Mouse (Mus musculus) hindbrain, postnatal 0 days (tissue): Measurements from ENCODE around the gene Repin1. TPM values are rescaled to one million over a fixed set of nuclear protein-coding genes. Genes with fewer than 3 reads are reported as not detected.
A peak's percentile ranks its signal among the peaks of the same experiment; 100 is the strongest.

Experiments used
- ATAC-seq: fragments of 200-750 bp; cut with Nextera tagmentation; 2 replicates; pipeline ENCODE4 v1.8.0; 2017; ENCODE audit warnings: mild to moderate bottlenecking, moderate TSS enrichment, moderate library complexity
- DNase-seq: peaks from one replicate; pipeline ENCODE4 v3.0.0-alpha.2; 2015; ENCODE audit warnings: low spot score
- H3K27ac ChIP-seq: fragments of 300-500 bp; sonication (generic); 2 replicates; pipeline ENCODE4 v1.5.1; 2014; ENCODE audit warnings: mild to moderate bottlenecking
- H3K27me3 ChIP-seq: fragments of 300-500 bp; sonication (generic); 2 replicates; pipeline ENCODE4 v1.6.1; 2014; ENCODE audit warnings: low read length, mixed read lengths; ENCODE audit not compliant: insufficient read depth
- H3K36me3 ChIP-seq: fragments of 300-500 bp; sonication (generic); 2 replicates; pipeline ENCODE4 v1.6.1; 2014; ENCODE audit warnings: low read length, mixed read lengths; ENCODE audit not compliant: insufficient read depth
- H3K4me1 ChIP-seq: fragments of 300-500 bp; sonication (generic); 2 replicates; pipeline ENCODE4 v1.6.1; 2014; ENCODE audit warnings: antibody characterized with exemption, low read length, mixed read lengths; ENCODE audit not compliant: insufficient read depth
- H3K4me2 ChIP-seq: fragments of 300-500 bp; sonication (generic); 2 replicates; pipeline ENCODE4 v1.6.1; 2014; ENCODE audit warnings: low read depth, mild to moderate bottlenecking, low read length, moderate library complexity, mixed read lengths
- H3K4me3 ChIP-seq: fragments of 300-500 bp; sonication (generic); 2 replicates; pipeline ENCODE4 v1.5.1; 2014; ENCODE audit warnings: low read length
- H3K9ac ChIP-seq: fragments of 300-500 bp; sonication (generic); replicated peaks from 2 replicates; pipeline ENCODE4 v1.6.1; 2014; ENCODE audit warnings: mild to moderate bottlenecking, low read length, moderate library complexity, mixed read lengths
- H3K9me3 ChIP-seq: fragments of 300-500 bp; sonication (generic); 2 replicates; pipeline ENCODE4 v1.6.1; 2016; ENCODE audit warnings: low read length, mixed read lengths
- CTCF ChIP-seq: IDR thresholded peaks from 2 replicates; pipeline ENCODE4 v1.5.1; 2016; ENCODE audit warnings: antibody characterized with exemption, control low read depth, low read depth
- WGBS: fragments of 180-500 bp; shearing (Covaris S2); extraction: QIAGEN DNeasy Blood & Tissue Kit; methylation state at CpG from one replicate; pipeline ENCODE4 v1.1.7; 2014; 5-methylcytosine and 5-hydroxymethylcytosine counted together
- polyA plus RNA-seq: library from polyadenylated mRNA; unstranded; fragments of >200 nt; fragmentation: Nextera tagmentation; extraction: Ambion mirVana; gene quantifications from 2 replicates; pipeline ENCODE4 v1.2.1, GENCODE M21; 2015
- total RNA-seq: library from RNA; depleted of rRNA; stranded (reverse); fragments of >200 nt; gene quantifications from 2 replicates; pipeline ENCODE4 v1.2.3, GENCODE M21; 2014; rRNA removed

Gene Repin1
- total RNA-seq (83.1 and 86.9 TPM in 2 replicates), polyA plus RNA-seq (40.6 and 41.2 TPM in 2 replicates)

- ATAC-seq (peak; percentile 95), DNase-seq (peak; percentile 96)
- 3% methylated on average over 44 of the region's 45 CpGs for WGBS
- peaks cover 24% of the 10 kb centered on the region for H3K36me3 ChIP-seq
- peak within 1 kb of the TSS; percentile 93 for H3K9ac ChIP-seq
- no peaks in the 10 kb centered on the region for H3K27me3 ChIP-seq
- peak within 1 kb of the TSS; percentile 85 for H3K4me2 ChIP-seq
- peaks cover 10% of the 10 kb centered on the region; the same call in 1 of the 2 replicates for H3K4me1 ChIP-seq
- TF ChIP-seq CTCF: peak; percentile 66
- peak within 1 kb of the TSS; percentile 69 for H3K4me3 ChIP-seq
- H3K9me3 ChIP-seq: 0 out of 2 replicates have a peak, but pooled peaks cover 3% of the 10 kb centered on the region
- H3K27ac ChIP-seq: peak within 1 kb of the TSS; percentile 98
Measured at GRCm38 (mm10) chr6:48593158-48594042, at the start of gene Repin1, which contains the start of gene Gm44965. Gene Repin1 (plus strand): TSS chr6:48593883. Gene Gm44965 (plus strand): TSS chr6:48593941.

DNA sequence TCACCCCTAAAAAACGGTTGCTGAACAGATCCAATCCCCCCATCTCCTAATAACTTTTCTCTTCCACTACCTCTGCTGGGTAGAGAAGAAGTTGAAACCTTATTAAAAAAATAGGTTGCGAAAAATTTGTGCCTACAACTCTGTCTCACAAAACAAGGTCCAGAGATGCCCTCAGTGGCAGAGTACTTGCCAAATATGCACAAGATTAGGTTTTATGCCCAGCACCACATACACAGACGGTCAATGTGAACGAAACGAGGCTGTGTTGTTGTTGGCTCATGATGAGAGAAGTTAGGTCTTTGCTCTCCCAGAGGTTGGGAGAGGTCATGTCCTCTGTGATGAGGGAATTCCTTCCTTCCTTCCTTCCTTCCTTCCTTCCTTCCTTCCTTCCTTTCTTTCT is 48.4 kb upstream of the Repin1 start:
- DNase-seq (no peak), ATAC-seq (no peak)
- H3K9me3 ChIP-seq: no peaks in the 10 kb centered on the region
- no peak overlapping the region for H3K4me3 ChIP-seq
- 74% methylated on average over 5 of the region's 5 CpGs for WGBS
- H3K36me3 ChIP-seq: peaks cover 14% of the 10 kb centered on the region; the same call in 1 of the 2 replicates
- no peak overlapping the region for H3K27ac ChIP-seq
- H3K9ac ChIP-seq: no peak overlapping the region
- no peaks in the 10 kb centered on the region for H3K27me3 ChIP-seq
- H3K4me1 ChIP-seq: no peaks in the 10 kb centered on the region
- H3K4me2 ChIP-seq: no peak overlapping the region
- TF ChIP-seq CTCF: no peak

- no peak overlapping the region for H3K9ac ChIP-seq
- H3K27me3 ChIP-seq: no peaks in the 10 kb centered on the region
- H3K4me3 ChIP-seq: no peak overlapping the region
- ATAC-seq (no peak), DNase-seq (peak; percentile 68)
- no peak overlapping the region for H3K4me2 ChIP-seq
- peaks cover 5% of the 10 kb centered on the region; the same call in 1 of the 2 replicates for H3K36me3 ChIP-seq
- TF ChIP-seq CTCF: peak; percentile 87
- 41% methylated on average over 1 of the region's 1 CpGs for WGBS
- no peaks in the 10 kb centered on the region for H3K9me3 ChIP-seq
- H3K27ac ChIP-seq: no peak overlapping the region
- no peaks in the 10 kb centered on the region for H3K4me1 ChIP-seq
Measured at GRCm38 (mm10) chr6:48546271-48546670, 47.4 kb upstream of the Repin1 start.

DNA sequence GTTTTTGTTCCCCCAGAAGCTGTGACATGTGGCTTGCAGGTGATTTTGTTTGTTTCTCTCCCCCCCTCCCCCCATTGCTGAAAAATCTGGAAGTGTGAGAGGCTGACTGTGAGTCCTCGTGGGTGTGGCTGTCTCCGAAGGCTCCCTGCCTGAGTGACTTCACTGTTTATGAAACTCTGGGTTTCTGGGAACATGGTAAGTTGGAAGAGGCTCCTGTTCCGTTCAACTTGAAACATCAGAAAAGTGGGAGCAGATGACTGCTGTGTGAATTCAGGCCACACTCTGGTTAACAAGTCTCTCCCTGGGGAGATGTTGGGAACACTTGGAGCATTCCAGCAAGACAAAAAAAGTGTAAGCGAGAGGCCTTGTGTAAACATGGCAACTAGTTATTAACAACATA is 46.8 kb upstream of the Repin1 start:
- no peak overlapping the region for H3K9ac ChIP-seq
- TF ChIP-seq CTCF: no peak
- no peaks in the 10 kb centered on the region for H3K4me1 ChIP-seq
- H3K4me3 ChIP-seq: no peak overlapping the region
- no peak overlapping the region for H3K27ac ChIP-seq
- no peaks in the 10 kb centered on the region for H3K36me3 ChIP-seq
- no peak for ATAC-seq
- H3K9me3 ChIP-seq: no peaks in the 10 kb centered on the region
- no peaks in the 10 kb centered on the region for H3K27me3 ChIP-seq
- 63% methylated on average over 4 of the region's 4 CpGs for WGBS
- DNase-seq: no peak
- H3K4me2 ChIP-seq: no peak overlapping the region

- no peak overlapping the region for H3K4me3 ChIP-seq
- H3K27me3 ChIP-seq: no peaks in the 10 kb centered on the region
- H3K4me2 ChIP-seq: no peak overlapping the region
- no peak overlapping the region for H3K9ac ChIP-seq
- no peaks in the 10 kb centered on the region for H3K4me1 ChIP-seq
- 91% methylated on average over 6 of the region's 6 CpGs for WGBS
- H3K9me3 ChIP-seq: no peaks in the 10 kb centered on the region
- no peak for TF ChIP-seq CTCF
- no peaks in the 10 kb centered on the region for H3K36me3 ChIP-seq
- no peak for DNase-seq
- ATAC-seq: no peak
- no peak overlapping the region for H3K27ac ChIP-seq
Measured at GRCm38 (mm10) chr6:48548314-48548713, 45.4 kb upstream of the Repin1 start.

- Histone ChIP-seq H3K4me1 (peaks cover 8% of the 10 kb centered on the region; the same call in 1 of the 2 replicates), H3K36me3 (no peaks in the 10 kb centered on the region), H3K27ac (no peak overlapping the region), H3K4me3 (no peak overlapping the region), H3K9ac (no peak overlapping the region), H3K27me3 (no peaks in the 10 kb centered on the region), H3K9me3 (no peaks in the 10 kb centered on the region), H3K4me2 (no peak overlapping the region)
- 65% methylated on average over 4 of the region's 4 CpGs for WGBS
- ATAC-seq (no peak), DNase-seq (no peak)
- no peak for TF ChIP-seq CTCF
Measured at GRCm38 (mm10) chr6:48552918-48553317, 40.8 kb upstream of the Repin1 start.
